Mouse (Mus musculus) forebrain, postnatal 0 days (tissue): ENCODE measurements around the gene Cmah. TPM values are rescaled to one million over a fixed set of nuclear protein-coding genes. Genes with fewer than 3 reads are reported as not detected.
"Not testable (repeated sequence)": the region's sequence is repeated elsewhere in the genome, so short reads cannot be mapped to it uniquely, and the experiment has no call there.

ENCODE experiments used
- ATAC-seq: fragments of 200-750 bp; cut with Nextera tagmentation; 2 replicates; pipeline ENCODE4 v1.8.0; 2017; ENCODE audit warnings: mild to moderate bottlenecking, moderate library complexity
- DNase-seq: peaks from one replicate; pipeline ENCODE4 v3.0.0-alpha.2; 2015
- H3K27ac ChIP-seq: fragments of 300-500 bp; sonication (generic); 2 replicates; pipeline ENCODE4 v1.5.1; 2014; ENCODE audit warnings: low read depth, mild to moderate bottlenecking, antibody characterized with exemption, low read length, moderate library complexity, mixed read lengths
- H3K27me3 ChIP-seq: fragments of 300-500 bp; sonication (generic); 2 replicates; pipeline ENCODE4 v1.6.1; 2014; ENCODE audit warnings: mild to moderate bottlenecking, low read length, mixed read lengths; ENCODE audit not compliant: insufficient read depth
- H3K36me3 ChIP-seq: fragments of 300-500 bp; sonication (generic); 2 replicates; pipeline ENCODE4 v1.6.1; 2014; ENCODE audit warnings: mild to moderate bottlenecking, moderate library complexity; ENCODE audit not compliant: insufficient read depth
- H3K4me1 ChIP-seq: fragments of 300-500 bp; sonication (generic); 2 replicates; pipeline ENCODE4 v1.6.1; 2014; ENCODE audit warnings: antibody characterized with exemption; ENCODE audit not compliant: insufficient read depth
- H3K4me2 ChIP-seq: fragments of 300-500 bp; sonication (generic); 2 replicates; pipeline ENCODE4 v1.6.1; 2014; ENCODE audit warnings: low read depth, mild to moderate bottlenecking, moderate library complexity
- H3K4me3 ChIP-seq: fragments of 300-500 bp; sonication (generic); 2 replicates; pipeline ENCODE4 v1.5.1; 2014; ENCODE audit warnings: low read depth, low read length, mixed read lengths
- H3K9ac ChIP-seq: fragments of 300-500 bp; sonication (generic); 2 replicates; pipeline ENCODE4 v1.6.1; 2014; ENCODE audit warnings: mild to moderate bottlenecking
- H3K9me3 ChIP-seq: fragments of 300-500 bp; sonication (generic); 2 replicates; pipeline ENCODE4 v1.6.1; 2016; ENCODE audit warnings: low read length
- CTCF ChIP-seq: sonication (generic); IDR thresholded peaks from 2 replicates; pipeline ENCODE4 v1.5.1; 2016; ENCODE audit warnings: antibody characterized with exemption, control low read depth, low read depth
- WGBS: fragments of 180-500 bp; shearing (Covaris S2); extraction: QIAGEN DNeasy Blood & Tissue Kit; methylation state at CpG from one replicate; pipeline ENCODE4 v1.1.7; 2014; 5-methylcytosine and 5-hydroxymethylcytosine counted together
- polyA plus RNA-seq: library from polyadenylated mRNA; unstranded; fragments of >200 nt; fragmentation: Nextera tagmentation; extraction: Ambion mirVana; gene quantifications from 2 replicates; pipeline ENCODE4 v1.2.1, GENCODE M21; 2015
- total RNA-seq: library from RNA; depleted of rRNA; stranded (reverse); fragments of >200 nt; gene quantifications from 2 replicates; pipeline ENCODE4 v1.2.3, GENCODE M21; 2014

The Cmah gene
- total and polyA plus RNA-seq, 2 experiments from 2014 or later: 0.08 TPM; not detected in 1

DNA sequence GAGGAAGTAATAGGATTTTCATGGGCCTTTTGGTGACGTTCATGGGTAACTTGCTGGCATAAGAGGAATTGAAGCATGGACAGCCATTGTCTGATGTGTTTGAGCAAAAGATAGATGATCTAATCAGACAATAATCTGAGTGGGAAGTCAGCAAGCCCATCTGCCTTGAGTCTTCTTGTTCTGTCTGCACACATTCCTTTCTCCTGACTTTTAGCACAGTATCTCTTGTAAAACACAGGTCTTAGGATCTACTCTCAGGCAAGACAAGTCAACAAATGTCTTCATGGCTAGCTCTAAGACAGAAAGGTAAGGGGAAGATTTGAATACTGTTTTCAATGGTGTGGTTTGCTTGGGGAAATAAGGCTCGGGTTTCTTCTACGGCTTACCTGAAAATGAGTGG lies 70.0 kb downstream of the Cmah start:
- H3K9ac ChIP-seq: no peak overlapping the region
- H3K9me3 ChIP-seq: no peaks in the 10 kb centered on the region
- H3K27me3 ChIP-seq: no peaks in the 10 kb centered on the region
- H3K4me2 ChIP-seq: no peak overlapping the region
- H3K36me3 ChIP-seq: no peaks in the 10 kb centered on the region
- no peak for TF ChIP-seq CTCF
- H3K4me3 ChIP-seq: no peak overlapping the region
- no peak for DNase-seq
- H3K4me1 ChIP-seq: no peaks in the 10 kb centered on the region
- WGBS: 88% methylated on average over 3 of the region's 3 CpGs
- H3K27ac ChIP-seq: no peak overlapping the region
- no peak for ATAC-seq

- no peaks in the 10 kb centered on the region for H3K27me3 ChIP-seq
- no peak overlapping the region for H3K27ac ChIP-seq
- no peaks in the 10 kb centered on the region for H3K4me1 ChIP-seq
- TF ChIP-seq CTCF: no peak
- no peak overlapping the region for H3K4me3 ChIP-seq
- H3K9ac ChIP-seq: no peak overlapping the region
- no peak overlapping the region for H3K4me2 ChIP-seq
- no peaks in the 10 kb centered on the region for H3K36me3 ChIP-seq
- DNase-seq: no peak
- no peaks in the 10 kb centered on the region for H3K9me3 ChIP-seq
- no peak for ATAC-seq
- WGBS: 78% methylated on average over 3 of the region's 3 CpGs
These were observed 71.3 kb downstream of the Cmah start for GRCm38 (mm10) chr13:24398488-24398887.

- DNase-seq, H3K27me3 ChIP-seq, H3K4me3 ChIP-seq, H3K9ac ChIP-seq, H3K4me1 ChIP-seq, H3K36me3 ChIP-seq, ATAC-seq, H3K27ac ChIP-seq, H3K9me3 ChIP-seq: not testable (repeated sequence)
- 0 out of 2 replicates have a peak overlapping the region, but pooled peaks have one; percentile 30 for H3K4me2 ChIP-seq
- 23% methylated on average over 11 of the region's 11 CpGs for WGBS
These were observed 74.6 kb downstream of the Cmah start for GRCm38 (mm10) chr13:24401821-24402220.

DNA sequence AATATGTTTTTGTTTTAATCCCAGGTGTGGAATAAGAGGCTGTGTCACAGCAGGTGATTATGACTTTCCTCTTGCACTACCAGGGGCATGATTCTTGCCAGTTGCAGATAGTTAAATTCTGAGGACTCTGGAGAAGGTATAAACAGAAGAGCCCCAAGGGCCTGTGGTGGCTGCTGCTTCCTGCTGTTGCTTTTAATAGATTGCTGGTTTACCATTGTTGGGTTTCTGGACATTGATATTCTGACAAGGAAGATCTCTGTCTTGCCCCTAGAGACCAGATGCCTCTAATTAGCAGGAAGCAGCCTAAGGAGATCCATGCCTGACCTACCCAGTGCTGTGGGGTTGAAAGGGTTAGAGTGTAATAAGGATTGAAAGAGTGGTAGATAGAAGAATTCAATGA lies 75.8 kb downstream of the Cmah start:
- Histone ChIP-seq H3K9ac (no peak overlapping the region), H3K36me3 (no peaks in the 10 kb centered on the region), H3K4me3 (no peak overlapping the region), H3K4me1 (no peaks in the 10 kb centered on the region), H3K4me2 (no peak overlapping the region), H3K27me3 (no peaks in the 10 kb centered on the region), H3K9me3 (no peaks in the 10 kb centered on the region), H3K27ac (no peak overlapping the region)
- ATAC-seq (no peak), DNase-seq (no peak)
- TF ChIP-seq CTCF: no peak

- no peak for TF ChIP-seq CTCF
These were observed 79.6 kb downstream of the Cmah start for GRCm38 (mm10) chr13:24406847-24407246.

GRCm38 (mm10) chr13:24414635-24415206 lies 87.5 kb downstream of the Cmah start:
- Histone ChIP-seq H3K36me3 (no peaks in the 10 kb centered on the region), H3K9ac (no peak overlapping the region), H3K27me3 (no peaks in the 10 kb centered on the region), H3K4me3 (no peak overlapping the region), H3K4me1 (no peaks in the 10 kb centered on the region), H3K9me3 (no peaks in the 10 kb centered on the region), H3K4me2 (no peak overlapping the region), H3K27ac (no peak overlapping the region)
- DNase-seq: no peak
- no peak for TF ChIP-seq CTCF
- WGBS: 65% methylated on average over 4 of the region's 4 CpGs
- ATAC-seq: no peak

More at GRCm38 (mm10) chr13:24406847-24407246, 79.6 kb downstream of the Cmah start:
- H3K27me3 ChIP-seq: no peaks in the 10 kb centered on the region
- H3K27ac ChIP-seq: no peak overlapping the region
- ATAC-seq (no peak), DNase-seq (no peak)
- no peak overlapping the region for H3K4me2 ChIP-seq
- H3K4me1 ChIP-seq: no peaks in the 10 kb centered on the region
- no peak overlapping the region for H3K9ac ChIP-seq
- H3K4me3 ChIP-seq: no peak overlapping the region
- 90% methylated on average over 2 of the region's 2 CpGs for WGBS
- no peaks in the 10 kb centered on the region for H3K36me3 ChIP-seq
- no peaks in the 10 kb centered on the region for H3K9me3 ChIP-seq

DNA sequence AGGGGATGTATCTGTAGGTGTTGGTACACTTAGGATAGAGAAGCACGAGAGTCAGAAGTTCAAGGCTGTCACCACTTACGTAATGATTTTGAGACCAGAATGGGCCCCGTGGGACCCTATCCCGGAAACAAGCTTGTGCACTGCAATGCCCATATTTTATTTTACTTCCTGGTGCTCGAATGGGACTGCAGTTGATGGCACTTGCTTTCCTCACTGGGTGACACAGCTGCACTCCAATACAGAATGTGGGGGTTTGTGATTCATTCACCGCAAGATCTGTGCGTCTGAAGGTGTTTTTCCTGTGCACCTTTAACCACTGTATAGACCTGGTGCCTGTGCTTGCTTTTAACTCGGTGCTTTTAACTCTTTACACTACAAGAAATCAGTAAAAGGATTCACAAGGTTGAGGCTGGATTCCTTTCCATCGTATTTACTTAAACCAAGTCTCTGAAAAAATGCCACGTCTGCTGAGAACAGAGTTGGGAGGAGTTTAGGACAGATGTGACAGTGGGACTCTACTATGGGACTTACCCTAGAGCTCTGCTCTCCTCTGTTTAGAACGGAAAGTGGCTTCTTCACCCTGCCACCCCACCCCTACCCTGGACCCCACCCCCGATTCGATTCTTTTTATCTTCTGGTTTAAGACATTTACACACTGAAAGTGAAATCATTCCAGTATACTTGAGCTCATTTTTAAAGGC lies 88.5 kb downstream of the Cmah start:
- Histone ChIP-seq H3K4me1 (no peaks in the 10 kb centered on the region), H3K36me3 (no peaks in the 10 kb centered on the region), H3K27ac (no peak overlapping the region), H3K4me3 (no peak overlapping the region), H3K4me2 (no peak overlapping the region), H3K9ac (no peak overlapping the region), H3K9me3 (no peaks in the 10 kb centered on the region), H3K27me3 (no peaks in the 10 kb centered on the region)
- 86% methylated on average over 13 of the region's 13 CpGs for WGBS
- no peak for DNase-seq
- no peak for TF ChIP-seq CTCF
- ATAC-seq: no peak
